Mouse (Mus musculus) lung, adult 2 months (tissue): ENCODE measurements around the gene Opcml. TPM values are rescaled to one million over a fixed set of nuclear protein-coding genes. Genes with fewer than 3 reads are reported as not detected.

Experiments
- DNase-seq: peaks from one replicate; pipeline ENCODE4 v3.0.0; 2022
- H3K4me1 ChIP-seq: fragments of 200-500 bp; 2 replicates; pipeline ENCODE4 v1.6.1; 2011; ENCODE audit warnings: low read length; ENCODE audit not compliant: control insufficient read depth, insufficient read depth
- H3K4me3 ChIP-seq: fragments of 200-500 bp; replicated peaks from 2 replicates; pipeline ENCODE3; 2011; ENCODE audit warnings: low read depth, mild to moderate bottlenecking, control low read depth, low read length; ENCODE audit errors: extremely low read depth
- CTCF ChIP-seq: fragments of 200-500 bp; IDR thresholded peaks from 2 replicates; pipeline ENCODE4 v1.5.1; 2011; ENCODE audit warnings: mild to moderate bottlenecking, low read length, control low read depth; ENCODE audit not compliant: insufficient read depth
- POLR2A ChIP-seq: fragments of 200-500 bp; IDR thresholded peaks from 2 replicates; pipeline ENCODE4 v1.6.1; 2011; ENCODE audit warnings: low read depth, mild to moderate bottlenecking, control low read depth, low read length, borderline replicate concordance; ENCODE audit errors: extremely low read depth
- WGBS: fragments of 180-500 bp; shearing (Covaris S2); methylation state at CpG from one replicate; pipeline ENCODE4 v1.1.7; 2018; 5-methylcytosine and 5-hydroxymethylcytosine counted together
- polyA plus RNA-seq: library from polyadenylated mRNA; depleted of rRNA; stranded (reverse); fragments of >200 nt; gene quantifications from 2 replicates; pipeline ENCODE4 v1.2.3, GENCODE M21; 2012

The Opcml gene
- polyA plus RNA-seq, 1 experiment = 0.26 TPM

DNA sequence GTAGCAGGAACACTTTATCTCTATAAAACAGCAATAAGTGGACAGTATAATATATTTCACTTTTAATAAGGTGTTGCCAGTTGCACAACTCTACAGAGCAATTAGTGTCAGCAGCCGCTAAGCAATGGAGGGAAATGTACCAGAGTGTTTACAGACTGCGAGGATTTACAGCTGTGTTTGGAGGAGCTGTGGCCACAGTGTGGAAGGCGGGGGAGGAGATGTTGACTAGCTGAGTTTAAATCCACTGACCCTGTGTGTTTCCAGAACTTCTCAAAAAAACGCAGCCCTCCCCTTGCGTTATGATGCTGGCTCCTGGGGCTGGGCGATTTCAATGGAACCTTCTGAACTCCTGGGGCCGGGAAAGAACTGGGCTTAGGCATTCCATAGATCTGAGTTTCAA, 33.8 kb downstream of the Opcml start:
- no peak for TF ChIP-seq POLR2A
- TF ChIP-seq CTCF = no peak
- WGBS = 45% methylated on average over 7 of the region's 7 CpGs
- no peak overlapping the region for H3K4me3 ChIP-seq

GRCm38 (mm10) chr9:27830519-27830918, 39.9 kb downstream of the Opcml start:
- WGBS = 61% methylated on average over 5 of the region's 5 CpGs
- TF ChIP-seq POLR2A (no peak), CTCF (no peak)
- H3K4me1 ChIP-seq = no peaks in the 10 kb centered on the region

More for the DNA sequence above, 33.8 kb downstream of the Opcml start:
- H3K4me1 ChIP-seq = no peaks in the 10 kb centered on the region
- no peak for DNase-seq

GRCm38 (mm10) chr9:27842806-27843205, 52.2 kb downstream of the Opcml start:
- H3K4me3 ChIP-seq = no peak overlapping the region
- H3K4me1 ChIP-seq = no peaks in the 10 kb centered on the region
- no peak for DNase-seq
- WGBS = 77% methylated on average over 5 of the region's 5 CpGs
- TF ChIP-seq CTCF = no peak
- no peak for TF ChIP-seq POLR2A

More at GRCm38 (mm10) chr9:27830519-27830918, 39.9 kb downstream of the Opcml start:
- DNase-seq = no peak
- H3K4me3 ChIP-seq = no peak overlapping the region

DNA sequence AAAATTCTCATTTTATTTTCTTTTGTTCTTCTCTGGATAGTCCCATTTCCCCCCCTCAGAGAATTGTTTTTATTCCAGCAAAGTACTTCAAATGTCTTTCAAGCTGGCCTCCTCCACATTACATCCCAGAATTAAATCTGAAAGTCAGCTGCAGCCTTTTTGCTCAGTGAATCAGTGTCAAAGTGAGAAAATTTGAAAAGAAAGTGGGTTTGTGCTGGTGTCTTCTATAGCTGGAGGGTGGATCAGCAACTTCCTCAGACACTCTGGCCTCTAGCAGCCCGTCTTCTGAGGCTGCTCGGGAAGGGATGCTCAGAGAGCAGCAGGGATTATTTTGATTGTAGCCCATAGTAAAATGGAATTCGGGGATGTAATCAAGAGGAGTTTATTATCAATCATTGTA, 81.0 kb downstream of the Opcml start:
- TF ChIP-seq POLR2A = no peak
- TF ChIP-seq CTCF = no peak
- no peak for DNase-seq
- no peaks in the 10 kb centered on the region for H3K4me1 ChIP-seq
- H3K4me3 ChIP-seq = no peak overlapping the region
- WGBS = 68% methylated on average over 3 of the region's 3 CpGs

DNA sequence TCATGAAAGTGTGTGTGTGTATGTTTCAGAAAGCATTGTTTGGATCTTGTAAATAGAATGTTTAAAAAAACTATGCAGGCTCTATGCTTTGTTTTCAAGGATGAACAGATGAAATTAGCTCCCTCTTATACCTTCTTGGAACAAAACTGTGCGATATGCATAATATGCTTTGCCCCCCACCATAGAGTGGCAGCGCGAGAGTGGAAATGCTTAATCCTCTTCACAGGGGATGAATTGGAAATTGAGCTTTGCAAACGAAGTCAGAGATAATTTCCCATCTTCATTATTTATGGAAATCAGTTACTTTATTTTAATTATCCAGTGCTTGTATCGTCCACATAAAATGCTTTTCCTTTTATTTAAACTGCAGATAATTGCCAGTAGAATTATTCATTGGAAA, 99.1 kb downstream of the Opcml start:
- no peak for TF ChIP-seq POLR2A
- no peak for TF ChIP-seq CTCF
- WGBS = 83% methylated on average over 5 of the region's 5 CpGs
- Histone ChIP-seq H3K4me3 (no peak overlapping the region), H3K4me1 (no peaks in the 10 kb centered on the region)
- no peak for DNase-seq

- Histone ChIP-seq H3K4me3 (no peak overlapping the region), H3K4me1 (no peaks in the 10 kb centered on the region)
- TF ChIP-seq CTCF (no peak), POLR2A (no peak)
- 52% methylated on average over 3 of the region's 3 CpGs for WGBS
- DNase-seq = no peak
Observed at GRCm38 (mm10) chr9:27917250-27917649, 126.7 kb downstream of the Opcml start.

- no peak overlapping the region for H3K4me3 ChIP-seq
- DNase-seq = no peak
Observed at GRCm38 (mm10) chr9:27923495-27923894, 132.9 kb downstream of the Opcml start.

GRCm38 (mm10) chr9:27923945-27924825, 133.6 kb downstream of the Opcml start:
- TF ChIP-seq POLR2A = no peak
- TF ChIP-seq CTCF = no peak
- H3K4me3 ChIP-seq = no peak overlapping the region
- H3K4me1 ChIP-seq = no peaks in the 10 kb centered on the region
- no peak for DNase-seq
- WGBS = 39% methylated on average over 4 of the region's 4 CpGs

More at GRCm38 (mm10) chr9:27923495-27923894, 132.9 kb downstream of the Opcml start:
- WGBS = 82% methylated on average over 1 of the region's 1 CpGs
- TF ChIP-seq POLR2A = no peak
- TF ChIP-seq CTCF = no peak
- H3K4me1 ChIP-seq = no peaks in the 10 kb centered on the region

DNA sequence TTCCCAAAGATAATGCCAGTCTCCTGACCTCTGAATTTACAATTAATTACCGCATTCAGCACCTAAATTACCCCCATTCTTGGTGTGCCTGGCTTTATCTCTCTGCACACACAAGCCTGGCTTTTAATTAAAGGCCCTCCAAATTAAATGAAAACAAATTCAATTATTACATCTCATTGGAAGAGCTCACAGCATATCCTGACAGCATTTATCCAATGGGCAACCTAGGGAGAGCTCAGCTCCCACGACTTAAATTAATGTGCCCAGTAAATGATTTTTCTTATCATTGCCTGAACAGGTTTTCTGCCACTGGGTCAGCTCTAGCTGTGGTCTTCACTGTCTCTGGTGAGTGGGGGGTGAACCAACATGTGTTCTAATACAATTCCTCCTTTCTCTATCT, 135.1 kb downstream of the Opcml start:
- WGBS = 74% methylated on average over 2 of the region's 2 CpGs
- Histone ChIP-seq H3K4me3 (no peak overlapping the region), H3K4me1 (no peaks in the 10 kb centered on the region)
- DNase-seq = no peak
- TF ChIP-seq POLR2A (no peak), CTCF (no peak)

DNA sequence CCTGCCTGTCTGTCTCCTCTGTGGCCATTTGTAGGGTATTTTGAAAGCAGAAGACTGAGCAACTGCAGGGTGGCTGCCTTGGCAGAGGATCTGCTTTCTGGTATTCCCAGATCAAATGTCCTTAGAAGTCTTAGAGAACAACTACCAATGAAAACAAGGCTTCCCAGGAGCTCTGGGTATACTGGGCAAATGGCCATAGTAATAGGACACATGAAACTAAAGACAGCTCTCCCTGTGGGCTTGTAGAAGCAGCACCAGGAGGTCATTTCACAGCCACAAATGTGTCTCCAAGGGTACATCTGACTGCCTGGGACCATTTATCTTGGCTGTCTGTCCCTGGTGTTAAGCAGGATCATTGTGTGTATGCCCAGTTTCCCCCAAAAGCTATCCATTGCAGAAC, 146.7 kb downstream of the Opcml start:
- no peak for TF ChIP-seq POLR2A
- no peak for TF ChIP-seq CTCF

More for the DNA sequence above, 146.7 kb downstream of the Opcml start:
- DNase-seq = no peak
- H3K4me1 ChIP-seq = no peaks in the 10 kb centered on the region
- H3K4me3 ChIP-seq = no peak overlapping the region
